Mouse (Mus musculus): ENCODE data around the gene AC129217.1. TPM values are rescaled to one million over a fixed set of nuclear protein-coding genes. Genes with fewer than 3 reads are reported as not detected.
A peak's percentile ranks its signal among the peaks of the same experiment; 100 is the strongest.

AC129217.1 gene
- not detected for total RNA-seq (2021)
- long read RNA-seq = 0 reads

DNA sequence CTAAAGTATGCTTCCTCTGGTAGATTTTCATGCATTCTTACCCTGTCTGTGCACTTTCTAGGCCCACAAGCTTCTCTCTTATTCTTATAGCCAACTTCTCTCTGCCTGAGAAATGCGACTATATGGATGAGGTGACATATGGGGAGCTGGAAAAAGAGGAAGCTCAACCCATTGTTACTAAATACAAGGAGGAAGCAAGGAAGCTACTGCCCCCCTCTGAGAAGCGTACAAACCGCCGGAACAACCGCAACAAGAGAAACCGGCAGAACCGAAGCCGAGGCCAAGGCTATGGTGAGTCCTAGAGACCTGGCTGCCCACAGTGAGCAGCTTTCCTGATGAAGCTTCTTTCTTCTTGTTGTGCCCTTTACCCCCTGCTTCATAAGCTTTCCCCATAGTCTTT is at the start of gene AC129217.1:
Gene AC129217.1, plus strand, starts transcription at position 114 of the 400 bp plus-strand sequence.
- no peak for DNase-seq (ENCODE audit: low spot score in 2 of 2)

GRCm38 (mm10) chr19:8786008-8786781 is 43.4 kb upstream of the AC129217.1 start, which contains the start of gene Taf6l:
TSS of gene Taf6l (minus strand) at chr19:8786417.
- peak; percentile 90 to 97 for DNase-seq (ENCODE audit: low spot score in 2 of 2)

DNA sequence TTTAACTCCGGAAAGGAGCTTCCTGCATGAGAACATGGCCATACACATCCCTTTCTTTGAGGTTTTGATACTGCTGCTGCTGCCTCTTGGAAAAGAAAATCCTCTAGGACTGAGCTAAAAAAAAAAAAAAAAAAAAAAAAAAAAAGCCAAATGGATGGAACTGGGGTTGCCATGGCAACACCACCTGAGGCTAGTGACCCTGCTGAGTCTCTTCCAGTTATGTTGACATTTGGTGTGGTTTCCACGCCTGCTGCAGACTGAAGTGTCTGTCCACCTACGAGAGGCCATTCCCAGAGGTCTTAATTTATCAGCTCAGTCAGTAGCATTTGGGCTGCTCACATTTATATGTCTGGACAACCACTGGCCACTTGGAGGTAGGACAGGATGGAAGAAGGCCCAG is 41.1 kb upstream of the AC129217.1 start:
- no peak for DNase-seq (ENCODE audit: low spot score in 2 of 2)

DNA sequence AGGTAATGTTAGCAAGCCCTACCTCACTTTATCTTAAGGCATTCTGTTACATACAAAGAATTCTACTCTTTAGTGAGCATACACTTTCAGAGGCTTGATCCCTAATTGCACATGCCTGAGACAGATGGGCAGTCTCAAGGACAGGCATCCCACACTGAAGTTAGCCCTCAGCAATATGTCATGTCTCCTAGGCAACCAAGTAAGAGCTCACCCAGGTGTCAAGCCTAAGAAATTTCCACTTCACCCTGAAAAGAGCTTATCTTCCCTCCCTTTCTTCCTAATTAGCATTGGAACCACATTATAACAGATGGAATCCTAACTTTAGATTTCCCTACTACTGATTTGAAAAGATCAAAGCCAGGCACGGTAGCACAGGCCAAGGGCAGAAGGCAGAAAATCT is 40.4 kb upstream of the AC129217.1 start:
- no peak for DNase-seq (ENCODE audit: low spot score in 2 of 2)

- no peak for DNase-seq (ENCODE audit: low spot score in 2 of 2)
Observed at GRCm38 (mm10) chr19:8790171-8790570, 39.4 kb upstream of the AC129217.1 start.

DNA sequence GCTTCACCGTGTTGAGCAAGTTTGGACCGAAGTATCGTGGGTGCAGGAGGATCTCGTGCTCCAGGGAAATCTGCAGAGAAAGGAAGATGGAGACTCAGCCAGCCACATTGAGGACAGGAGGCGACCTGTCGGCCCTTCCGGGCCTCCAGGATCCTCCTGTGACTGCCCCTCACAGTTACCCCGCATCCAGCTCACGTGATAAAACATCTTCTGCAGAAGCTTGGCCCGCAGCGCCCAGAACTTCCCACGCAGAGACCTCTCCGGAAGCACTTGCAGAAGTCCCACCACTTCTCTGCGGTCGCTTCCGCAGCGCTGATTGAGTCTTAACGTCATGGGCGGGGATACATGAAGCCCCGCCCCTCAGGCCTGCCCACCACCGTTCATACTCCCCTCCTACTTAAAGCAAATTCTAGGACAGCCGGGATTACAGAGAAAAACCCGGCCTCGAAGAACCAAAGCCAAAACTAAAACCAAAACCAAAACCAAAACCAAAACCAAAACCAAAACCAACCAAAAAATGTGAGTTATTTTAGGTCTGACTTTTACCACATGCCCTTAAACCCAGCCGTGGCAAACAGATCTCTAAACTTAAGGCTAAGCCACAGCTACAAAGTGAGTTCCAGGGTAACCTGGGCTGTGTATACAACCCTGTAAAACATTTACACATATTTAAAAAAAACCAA is 31.2 kb upstream of the AC129217.1 start, which contains the start of gene Polr2g:
Gene Polr2g, minus strand, starts transcription at position 314 of the 683 bp plus-strand sequence.
- peak; percentile 84 to 94 for DNase-seq (ENCODE audit: low spot score in 2 of 2)

DNA sequence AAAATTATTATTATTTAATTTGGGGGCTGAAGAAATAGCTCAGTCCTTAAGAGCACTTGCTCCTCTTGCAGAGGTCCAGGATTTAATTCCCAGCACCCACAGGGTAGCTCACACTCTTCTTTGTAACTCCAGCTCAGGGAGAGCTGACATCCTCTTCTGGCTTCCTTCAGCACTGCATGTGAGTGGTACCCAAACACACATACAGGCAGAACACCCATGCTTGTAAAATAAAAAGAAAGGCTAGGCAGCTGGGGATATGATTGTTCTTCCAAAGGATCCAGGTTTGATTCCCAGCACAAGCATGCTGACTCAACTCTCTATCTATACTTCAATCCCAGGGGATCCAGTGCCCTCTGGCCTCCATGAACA is 30.6 kb upstream of the AC129217.1 start:
- no peak for DNase-seq (ENCODE audit: low spot score in 2 of 2)

DNA sequence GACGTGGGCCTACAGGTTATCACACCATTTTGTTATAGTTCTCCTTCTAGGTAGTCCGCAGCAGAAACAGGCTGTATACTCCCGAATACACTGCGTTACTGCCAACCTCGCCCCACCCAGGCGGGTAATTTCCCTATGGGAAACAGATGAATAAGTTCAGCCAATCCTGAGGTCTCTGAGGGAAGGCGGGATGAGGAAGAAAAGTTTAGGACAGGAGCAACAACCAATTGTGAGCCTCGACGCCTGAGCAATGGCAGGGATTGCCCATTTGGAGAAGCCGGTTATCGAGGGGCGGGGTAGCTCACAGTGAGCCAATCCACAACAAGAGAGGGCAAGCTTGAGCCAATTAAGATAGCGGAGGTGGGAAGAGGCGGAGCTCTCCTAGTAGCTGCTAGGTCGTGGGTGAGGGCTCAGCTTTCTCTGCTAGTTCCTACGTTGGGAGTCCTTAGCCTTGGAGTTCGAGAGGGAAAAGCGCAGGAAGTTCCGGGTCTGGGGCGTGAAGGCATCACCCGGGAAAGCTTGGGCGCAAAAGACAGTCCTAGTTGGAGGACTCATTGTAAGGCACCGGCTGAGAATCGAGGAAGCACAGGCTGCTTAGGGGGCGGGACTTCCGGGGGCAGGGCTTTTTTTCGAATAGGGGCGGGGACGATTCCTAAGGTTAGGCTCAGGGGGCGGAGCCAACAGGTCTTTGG is 27.3 kb upstream of the AC129217.1 start, which contains the start of gene Zbtb3:
Gene Zbtb3, plus strand, starts transcription at position 426 of the 692 bp plus-strand sequence.
- peak; percentile 95 to 98 for DNase-seq (ENCODE audit: low spot score in 2 of 2)

DNA sequence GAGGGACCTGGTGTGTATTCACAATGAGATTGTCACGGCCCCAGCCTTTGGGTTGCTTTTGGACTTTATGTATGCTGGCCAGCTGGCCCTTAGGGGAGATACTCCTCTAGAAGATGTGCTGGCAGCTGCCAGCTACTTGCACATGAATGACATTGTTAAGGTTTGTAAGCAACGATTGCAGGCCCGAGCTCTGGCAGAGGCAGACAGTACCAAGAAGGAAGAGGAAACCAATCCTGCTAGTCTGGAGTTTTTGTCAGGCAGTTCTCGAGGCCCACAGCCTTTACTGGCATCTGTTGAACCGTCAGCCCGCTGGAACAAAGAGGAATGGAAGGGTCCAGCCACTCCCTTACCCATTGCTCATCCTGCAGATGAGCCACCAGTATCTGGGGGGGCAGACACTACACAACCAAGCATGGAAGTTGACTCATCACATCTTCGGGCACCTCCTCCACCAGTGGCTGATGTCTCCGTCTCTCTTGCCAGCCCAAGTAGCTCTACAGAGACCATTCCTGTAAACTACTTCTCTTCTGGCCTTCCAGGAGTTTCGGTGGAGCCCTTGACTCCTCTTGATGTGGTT is 26.3 kb upstream of the AC129217.1 start:
- DNase-seq (ENCODE audit: low spot score in 2 of 2) = no peak

GRCm38 (mm10) chr19:8803879-8804660 is 25.5 kb upstream of the AC129217.1 start:
- no peak for DNase-seq (ENCODE audit: low spot score in 2 of 2)

GRCm38 (mm10) chr19:8806810-8807209 is 22.8 kb upstream of the AC129217.1 start:
- no peak for DNase-seq (ENCODE audit: low spot score in 2 of 2)

GRCm38 (mm10) chr19:8815812-8816211 is 13.8 kb upstream of the AC129217.1 start:
- DNase-seq (ENCODE audit: low spot score in 2 of 2) = no peak

- no peak for DNase-seq (ENCODE audit: low spot score in 2 of 2)
Observed at GRCm38 (mm10) chr19:8817001-8817400, 12.6 kb upstream of the AC129217.1 start.

DNA sequence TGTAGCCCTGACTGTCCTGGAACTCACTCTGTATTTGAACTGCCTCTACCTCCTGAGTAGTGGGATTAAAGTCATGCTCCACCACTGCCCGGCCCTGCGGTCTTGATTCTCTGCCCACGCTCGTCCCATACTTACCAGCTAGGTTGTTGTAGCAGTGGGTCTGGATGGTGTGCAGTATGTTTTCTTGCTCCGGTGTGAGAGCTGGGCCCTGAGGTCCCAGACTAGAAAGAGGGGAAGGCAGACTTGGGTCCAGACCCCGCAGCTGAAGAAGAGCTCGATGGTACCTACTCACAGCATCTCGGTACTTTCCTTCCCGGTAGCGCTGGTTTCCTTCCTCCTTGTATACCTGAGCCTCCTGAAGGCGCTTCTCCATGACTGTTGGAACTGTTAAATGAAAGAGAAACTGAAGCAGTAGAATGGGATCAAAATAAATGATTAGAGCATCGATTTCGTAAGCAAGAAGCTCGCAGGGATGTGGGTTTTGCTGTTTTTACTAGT is 11.2 kb upstream of the AC129217.1 start:
- DNase-seq (ENCODE audit: low spot score in 2 of 2) = no peak

DNA sequence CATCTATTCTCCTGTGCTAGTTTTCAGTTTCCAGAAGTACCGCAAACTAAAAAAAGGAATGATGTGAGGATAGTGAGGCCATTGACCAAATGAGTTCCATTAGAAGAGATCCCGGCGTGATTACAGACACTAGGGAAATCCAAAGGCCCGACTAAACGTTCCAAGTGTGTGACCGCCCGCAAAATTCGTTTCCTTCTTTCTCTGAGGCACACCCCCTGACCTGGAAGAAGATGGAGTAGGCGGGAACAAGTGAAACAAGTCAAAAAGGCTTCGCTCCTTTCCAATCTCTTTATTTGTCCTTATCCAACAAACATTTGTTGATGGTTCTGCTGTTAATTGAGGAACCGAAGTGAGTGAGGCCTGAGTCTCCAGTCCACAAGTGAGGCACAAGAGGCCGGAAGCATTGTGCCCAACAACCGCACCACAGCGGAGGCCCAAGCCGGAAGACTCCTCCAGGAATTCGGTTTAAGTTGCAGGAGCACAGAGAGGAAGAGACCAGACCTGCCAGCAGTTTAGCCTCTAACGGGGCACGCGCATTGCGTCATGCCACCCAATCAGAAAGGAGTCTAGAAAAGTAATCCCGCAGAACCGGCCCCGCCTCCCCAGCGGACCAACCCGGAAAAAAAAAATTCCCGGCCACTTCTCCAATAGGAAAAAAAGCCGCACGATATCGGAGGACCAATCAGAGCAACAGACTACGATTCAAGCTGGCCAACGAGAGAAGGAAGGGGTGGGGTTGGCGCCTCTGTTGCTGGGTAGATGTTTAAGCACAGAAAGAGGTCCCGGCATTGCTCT is 10.6 kb upstream of the AC129217.1 start, which contains the start of gene Ttc9c:
Gene Ttc9c, minus strand, starts transcription at position 533 of the 795 bp plus-strand sequence.
- DNase-seq (ENCODE audit: low spot score in 2 of 2) = peak; percentile 98

GRCm38 (mm10) chr19:8819596-8820423 is 9.8 kb upstream of the AC129217.1 start, which contains the start of gene Hnrnpul2:
TSS of gene Hnrnpul2 (plus strand) at chr19:8820010.
- DNase-seq (ENCODE audit: low spot score in 2 of 2) = peak; percentile 99

GRCm38 (mm10) chr19:8820424-8820956 is 9.1 kb upstream of the AC129217.1 start:
- DNase-seq (ENCODE audit: low spot score in 2 of 2) = peak in 1 of 2 experiments; percentile 51

DNA sequence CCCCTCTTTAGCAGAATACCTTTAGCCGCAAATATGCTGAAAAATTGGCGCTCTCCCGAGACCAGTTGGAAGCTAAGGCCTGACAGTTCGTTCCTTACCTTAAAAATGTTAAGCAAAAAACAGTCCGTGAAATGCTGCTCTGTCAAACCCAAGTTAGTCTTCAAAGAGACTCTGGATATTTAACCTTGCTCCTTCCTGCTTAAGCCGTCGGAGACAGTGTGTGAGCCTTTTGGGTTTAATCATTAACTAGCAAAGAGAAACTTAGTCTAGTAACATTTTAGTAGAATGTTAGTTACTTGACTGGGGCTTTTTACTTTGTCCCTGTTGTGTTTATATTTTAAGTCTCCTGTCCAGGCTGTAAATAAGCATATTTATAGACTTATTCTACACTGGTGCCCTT is 8.4 kb upstream of the AC129217.1 start:
- no peak for DNase-seq (ENCODE audit: low spot score in 2 of 2)
